Mouse (Mus musculus): ENCODE data around the gene Vmn1r11. TPM values are rescaled to one million over a fixed set of nuclear protein-coding genes. Genes with fewer than 3 reads are reported as not detected.

The Vmn1r11 gene
- polyA plus RNA-seq (2014; fragmentation: Nextera tagmentation; extraction: Ambion mirVana), result not detected in 2 replicates

- Histone ChIP-seq H3K4me2 (no peak within 1 kb of the TSS), H3K9me3 (ENCODE audit: low read depth, low read length) (no peaks in the 10 kb centered on the region), H3K27me3 (ENCODE audit: insufficient read depth, low read length) (no peaks in the 10 kb centered on the region), H3K27ac (ENCODE audit: low read depth) (no peak within 1 kb of the TSS), H3K4me3 (ENCODE audit: low read depth, low read length) (no peak within 1 kb of the TSS), H3K36me3 (ENCODE audit: insufficient read depth) (no peaks in the 10 kb centered on the region), H3K4me1 (ENCODE audit: insufficient read depth) (no peaks in the 10 kb centered on the region), H3K9ac (no peak within 1 kb of the TSS)
- 62% methylated on average over 1 of the region's 1 CpGs for WGBS
- no peak for TF ChIP-seq CTCF (IDR thresholded peaks at IDR 0.05; ENCODE audit: low read depth)
- no peak for DNase-seq
- no peak for ATAC-seq (ENCODE audit: insufficient read depth)
Observed at GRCm38 (mm10) chr6:57133155-57133554, at the start of gene Vmn1r11. Gene Vmn1r11 (plus strand): TSS chr6:57133455.

- no peak overlapping the region for H3K27ac ChIP-seq (ENCODE audit: low read depth)
- H3K36me3 ChIP-seq (ENCODE audit: insufficient read depth), result no peaks in the 10 kb centered on the region
- H3K4me1 ChIP-seq (ENCODE audit: insufficient read depth), result no peaks in the 10 kb centered on the region
- ATAC-seq (ENCODE audit: insufficient read depth) (no peak), DNase-seq (peak; percentile 39)
- 69% methylated on average over 1 of the region's 1 CpGs for WGBS
- no peak overlapping the region for H3K4me3 ChIP-seq (ENCODE audit: low read depth, low read length)
- H3K4me2 ChIP-seq, result no peak overlapping the region
- peak; percentile 23; the same call in 1 of the 2 replicates for TF ChIP-seq CTCF (IDR thresholded peaks at IDR 0.05; ENCODE audit: low read depth)
- H3K9ac ChIP-seq, result no peak overlapping the region
- no peaks in the 10 kb centered on the region for H3K27me3 ChIP-seq (ENCODE audit: insufficient read depth, low read length)
- H3K9me3 ChIP-seq (ENCODE audit: low read depth, low read length), result no peaks in the 10 kb centered on the region
Observed at GRCm38 (mm10) chr6:57106358-57106757, 26.9 kb upstream of the Vmn1r11 start.

- no peak for TF ChIP-seq CTCF (IDR thresholded peaks at IDR 0.05; ENCODE audit: low read depth)
- Histone ChIP-seq H3K9ac (no peak within 1 kb of the TSS), H3K4me1 (ENCODE audit: insufficient read depth) (no peaks in the 10 kb centered on the region), H3K9me3 (ENCODE audit: low read depth, low read length) (no peaks in the 10 kb centered on the region), H3K4me3 (ENCODE audit: low read depth, low read length) (no peak within 1 kb of the TSS), H3K4me2 (no peak within 1 kb of the TSS), H3K27ac (ENCODE audit: low read depth) (no peak within 1 kb of the TSS), H3K36me3 (ENCODE audit: insufficient read depth) (no peaks in the 10 kb centered on the region), H3K27me3 (ENCODE audit: insufficient read depth, low read length) (no peaks in the 10 kb centered on the region)
- 77% methylated on average over 3 of the region's 3 CpGs for WGBS
- ATAC-seq (ENCODE audit: insufficient read depth), result no peak
- DNase-seq, result no peak
Observed at GRCm38 (mm10) chr6:57109154-57109553, 24.1 kb upstream of the Vmn1r11 start, which contains the start of gene Vmn1r10. Gene Vmn1r10 (plus strand): TSS chr6:57109454.

- H3K9ac ChIP-seq, result no peak within 1 kb of the TSS
- no peak within 1 kb of the TSS for H3K4me3 ChIP-seq (ENCODE audit: low read depth, low read length)
- no peak within 1 kb of the TSS for H3K27ac ChIP-seq (ENCODE audit: low read depth)
- no peaks in the 10 kb centered on the region for H3K4me1 ChIP-seq (ENCODE audit: insufficient read depth)
- 79% methylated on average over 2 of the region's 2 CpGs for WGBS
- H3K27me3 ChIP-seq (ENCODE audit: insufficient read depth, low read length), result no peaks in the 10 kb centered on the region
- H3K4me2 ChIP-seq, result no peak within 1 kb of the TSS
- H3K36me3 ChIP-seq (ENCODE audit: insufficient read depth), result no peaks in the 10 kb centered on the region
- no peak for TF ChIP-seq CTCF (IDR thresholded peaks at IDR 0.05; ENCODE audit: low read depth)
- ATAC-seq (ENCODE audit: insufficient read depth), result no peak
- no peaks in the 10 kb centered on the region for H3K9me3 ChIP-seq (ENCODE audit: low read depth, low read length)
- no peak for DNase-seq
Observed at GRCm38 (mm10) chr6:57156619-57157018, 23.4 kb downstream of the Vmn1r11 start, which contains the start of gene Vmn1r12. Gene Vmn1r12 (plus strand): TSS chr6:57156919.

Other genes with a start within 250 kb of the Vmn1r11 start
- 60.7 and 63.3 TPM in 2 replicates for gene Nt5c3, start 209.5 kb upstream of the Vmn1r11 start, polyA plus RNA-seq (2014; fragmentation: Nextera tagmentation; extraction: Ambion mirVana)
- 0.12 and 0.20 TPM in 2 replicates for gene Vmn1r4, start 209.4 kb upstream of the Vmn1r11 start, polyA plus RNA-seq (2014; fragmentation: Nextera tagmentation; extraction: Ambion mirVana)
- gene Vmn1r5, start 163.2 kb upstream of the Vmn1r11 start, polyA plus RNA-seq (2014; fragmentation: Nextera tagmentation; extraction: Ambion mirVana), result not detected in 2 replicates
- not detected in 2 replicates for gene Vmn1r6, start 136.2 kb upstream of the Vmn1r11 start, polyA plus RNA-seq (2014; fragmentation: Nextera tagmentation; extraction: Ambion mirVana)
- not detected in 2 replicates for gene Vmn1r7, start 108.1 kb upstream of the Vmn1r11 start, polyA plus RNA-seq (2014; fragmentation: Nextera tagmentation; extraction: Ambion mirVana)
- gene Vmn1r8, start 101.2 kb upstream of the Vmn1r11 start, polyA plus RNA-seq (2014; fragmentation: Nextera tagmentation; extraction: Ambion mirVana), result not detected in 2 replicates
- gene Vmn1r9, start 66.7 kb upstream of the Vmn1r11 start, polyA plus RNA-seq (2014; fragmentation: Nextera tagmentation; extraction: Ambion mirVana), result not detected in 2 replicates
- not detected in 2 replicates for gene Vmn1r10, start 24.0 kb upstream of the Vmn1r11 start, polyA plus RNA-seq (2014; fragmentation: Nextera tagmentation; extraction: Ambion mirVana)
- gene Vmn1r12, start 23.5 kb downstream of the Vmn1r11 start, polyA plus RNA-seq (2014; fragmentation: Nextera tagmentation; extraction: Ambion mirVana), result not detected in 2 replicates
- gene Vmn1r13, start 69.8 kb downstream of the Vmn1r11 start, polyA plus RNA-seq (2014; fragmentation: Nextera tagmentation; extraction: Ambion mirVana), result not detected in 2 replicates
- gene Vmn1r14, start 98.2 kb downstream of the Vmn1r11 start, polyA plus RNA-seq (2014; fragmentation: Nextera tagmentation; extraction: Ambion mirVana), result not detected in 2 replicates
- gene Vmn1r15, start 124.5 kb downstream of the Vmn1r11 start, polyA plus RNA-seq (2014; fragmentation: Nextera tagmentation; extraction: Ambion mirVana), result not detected in 2 replicates
- gene Vmn1r16, start 196.0 kb downstream of the Vmn1r11 start, polyA plus RNA-seq (2014; fragmentation: Nextera tagmentation; extraction: Ambion mirVana), result not detected in 2 replicates
- not detected in 2 replicates for gene Vmn1r17, start 230.3 kb downstream of the Vmn1r11 start, polyA plus RNA-seq (2014; fragmentation: Nextera tagmentation; extraction: Ambion mirVana)